Mouse (Mus musculus): ENCODE measurements at regions not wholly inside any gene's neighbourhood (a gene's known extent, or its start where the extent isn't known, plus 50 kb on each side); places are given as distances from the start of the nearest gene placed in this dataset.

DNA sequence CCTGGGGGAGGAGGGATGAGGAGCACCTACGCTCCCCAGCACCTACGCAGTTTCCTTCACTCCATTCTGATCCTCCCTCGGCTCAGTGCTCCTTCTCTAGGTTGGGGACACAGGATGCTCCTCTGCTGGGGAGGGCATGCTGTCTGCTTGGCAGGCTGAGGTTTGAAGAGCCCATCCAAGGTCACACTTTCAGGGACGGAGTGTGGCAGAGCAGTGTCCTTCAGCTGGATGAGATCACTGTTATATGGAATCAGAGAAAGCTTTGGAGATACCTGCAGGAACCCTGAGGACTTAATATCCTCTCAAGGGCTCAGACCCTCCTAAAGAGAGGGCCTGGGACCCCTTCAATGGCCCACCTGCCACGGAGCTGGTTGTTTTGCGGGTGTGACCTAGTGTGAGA, 60.5 kb downstream of the Klhdc7a start:
- TF ChIP-seq MYOG (IDR thresholded peaks at IDR 0.05; ENCODE audit: control insufficient read depth, extremely low read depth, insufficient read length), result no peak
- TF ChIP-seq FOSL1 (IDR thresholded peaks at IDR 0.05; ENCODE audit: insufficient read depth, low read length, poor library complexity, severe bottlenecking), result no peak
- no peak for TF ChIP-seq MAX (IDR thresholded peaks at IDR 0.05)
- TF ChIP-seq CTCF (IDR thresholded peaks at IDR 0.05; ENCODE audit: control insufficient read depth, insufficient read depth, insufficient read length), result no peak
- TF ChIP-seq CEBPB (IDR thresholded peaks at IDR 0.05; ENCODE audit: low read depth), result no peak
- no peak for TF ChIP-seq USF1 (IDR thresholded peaks at IDR 0.05; ENCODE audit: low read depth)
- TF ChIP-seq MYOD1 (IDR thresholded peaks at IDR 0.05; ENCODE audit: control insufficient read depth, insufficient read length, low read depth), result no peak
- Histone ChIP-seq H3K79me2 (ENCODE audit: control insufficient read depth, insufficient read depth) (no peaks in the 10 kb centered on the region), H3K27me3 (ENCODE audit: control insufficient read depth, insufficient read depth, insufficient read length) (peaks cover 60% of the 10 kb centered on the region), H3K4me3 (ENCODE audit: insufficient read depth, poor library complexity, severe bottlenecking) (no peak overlapping the region), H3K79me3 (ENCODE audit: low read depth) (no peaks in the 10 kb centered on the region), H3ac (ENCODE audit: control insufficient read depth, insufficient read length, low read depth) (no peak overlapping the region), H3K36me3 (ENCODE audit: control insufficient read depth, insufficient read depth) (no peaks in the 10 kb centered on the region)

GRCm38 (mm10) chr4:139906176-139906575, 61.6 kb downstream of the Klhdc7a start:
- no peaks in the 10 kb centered on the region for H3K79me3 ChIP-seq (ENCODE audit: low read depth)
- TF ChIP-seq CTCF (IDR thresholded peaks at IDR 0.05; ENCODE audit: control insufficient read depth, insufficient read depth, insufficient read length) (no peak), MAX (IDR thresholded peaks at IDR 0.05) (no peak), USF1 (IDR thresholded peaks at IDR 0.05; ENCODE audit: low read depth) (no peak), MYOG (IDR thresholded peaks at IDR 0.05; ENCODE audit: control insufficient read depth, extremely low read depth, insufficient read length) (no peak), CEBPB (IDR thresholded peaks at IDR 0.05; ENCODE audit: low read depth) (no peak), MYOD1 (IDR thresholded peaks at IDR 0.05; ENCODE audit: control insufficient read depth, insufficient read length, low read depth) (no peak), FOSL1 (IDR thresholded peaks at IDR 0.05; ENCODE audit: insufficient read depth, low read length, poor library complexity, severe bottlenecking) (no peak)
- H3K79me2 ChIP-seq (ENCODE audit: control insufficient read depth, insufficient read depth), result no peaks in the 10 kb centered on the region
- H3K36me3 ChIP-seq (ENCODE audit: control insufficient read depth, insufficient read depth), result no peaks in the 10 kb centered on the region
- peaks cover 49% of the 10 kb centered on the region for H3K27me3 ChIP-seq (ENCODE audit: control insufficient read depth, insufficient read depth, insufficient read length)
- no peak overlapping the region for H3ac ChIP-seq (ENCODE audit: control insufficient read depth, insufficient read length, low read depth)
- H3K4me3 ChIP-seq (ENCODE audit: insufficient read depth, poor library complexity, severe bottlenecking), result no peak overlapping the region

- no peak overlapping the region for H3ac ChIP-seq (ENCODE audit: control insufficient read depth, insufficient read length, low read depth)
- no peak overlapping the region for H3K4me3 ChIP-seq (ENCODE audit: insufficient read depth, poor library complexity, severe bottlenecking)
- H3K36me3 ChIP-seq (ENCODE audit: control insufficient read depth, insufficient read depth), result no peaks in the 10 kb centered on the region
- no peaks in the 10 kb centered on the region for H3K79me3 ChIP-seq (ENCODE audit: low read depth)
- H3K79me2 ChIP-seq (ENCODE audit: control insufficient read depth, insufficient read depth), result no peaks in the 10 kb centered on the region
- H3K27me3 ChIP-seq (ENCODE audit: control insufficient read depth, insufficient read depth, insufficient read length), result peaks cover 49% of the 10 kb centered on the region
- TF ChIP-seq MYOD1 (IDR thresholded peaks at IDR 0.05; ENCODE audit: control insufficient read depth, insufficient read length, low read depth) (no peak), FOSL1 (IDR thresholded peaks at IDR 0.05; ENCODE audit: insufficient read depth, low read length, poor library complexity, severe bottlenecking) (no peak), USF1 (IDR thresholded peaks at IDR 0.05; ENCODE audit: low read depth) (no peak), CEBPB (IDR thresholded peaks at IDR 0.05; ENCODE audit: low read depth) (no peak), CTCF (IDR thresholded peaks at IDR 0.05; ENCODE audit: control insufficient read depth, insufficient read depth, insufficient read length) (no peak)
Observed at GRCm38 (mm10) chr4:139905093-139905783, 62.6 kb downstream of the Klhdc7a start.

- TF ChIP-seq MAX (IDR thresholded peaks at IDR 0.05) (no peak), USF1 (IDR thresholded peaks at IDR 0.05; ENCODE audit: low read depth) (no peak), MYOG (IDR thresholded peaks at IDR 0.05; ENCODE audit: control insufficient read depth, extremely low read depth, insufficient read length) (no peak)
- Histone ChIP-seq H3K79me3 (ENCODE audit: low read depth) (no peaks in the 10 kb centered on the region), H3K36me3 (ENCODE audit: control insufficient read depth, insufficient read depth) (no peaks in the 10 kb centered on the region), H3ac (ENCODE audit: control insufficient read depth, insufficient read length, low read depth) (no peak overlapping the region), H3K79me2 (ENCODE audit: control insufficient read depth, insufficient read depth) (no peaks in the 10 kb centered on the region), H3K4me3 (ENCODE audit: insufficient read depth, poor library complexity, severe bottlenecking) (no peak overlapping the region), H3K27me3 (ENCODE audit: control insufficient read depth, insufficient read depth, insufficient read length) (peaks cover 3% of the 10 kb centered on the region)
Observed at GRCm38 (mm10) chr4:139899960-139900359, 66.6 kb upstream of the Pax7 start.

- Histone ChIP-seq H3K79me3 (ENCODE audit: low read depth) (no peaks in the 10 kb centered on the region), H3K4me3 (ENCODE audit: insufficient read depth, poor library complexity, severe bottlenecking) (no peak overlapping the region), H3K79me2 (ENCODE audit: control insufficient read depth, insufficient read depth) (no peaks in the 10 kb centered on the region), H3K36me3 (ENCODE audit: control insufficient read depth, insufficient read depth) (no peaks in the 10 kb centered on the region), H3K27me3 (ENCODE audit: control insufficient read depth, insufficient read depth, insufficient read length) (peaks cover 3% of the 10 kb centered on the region), H3ac (ENCODE audit: control insufficient read depth, insufficient read length, low read depth) (no peak overlapping the region)
- TF ChIP-seq MYOD1 (IDR thresholded peaks at IDR 0.05; ENCODE audit: control insufficient read depth, insufficient read length, low read depth) (no peak), CEBPB (IDR thresholded peaks at IDR 0.05; ENCODE audit: low read depth) (no peak), USF1 (IDR thresholded peaks at IDR 0.05; ENCODE audit: low read depth) (no peak), MAX (IDR thresholded peaks at IDR 0.05) (no peak), MYOG (IDR thresholded peaks at IDR 0.05; ENCODE audit: control insufficient read depth, extremely low read depth, insufficient read length) (no peak), CTCF (IDR thresholded peaks at IDR 0.05; ENCODE audit: control insufficient read depth, insufficient read depth, insufficient read length) (no peak), FOSL1 (IDR thresholded peaks at IDR 0.05; ENCODE audit: insufficient read depth, low read length, poor library complexity, severe bottlenecking) (no peak)
Observed at GRCm38 (mm10) chr4:139899410-139899809, 66.1 kb upstream of the Pax7 start.

DNA sequence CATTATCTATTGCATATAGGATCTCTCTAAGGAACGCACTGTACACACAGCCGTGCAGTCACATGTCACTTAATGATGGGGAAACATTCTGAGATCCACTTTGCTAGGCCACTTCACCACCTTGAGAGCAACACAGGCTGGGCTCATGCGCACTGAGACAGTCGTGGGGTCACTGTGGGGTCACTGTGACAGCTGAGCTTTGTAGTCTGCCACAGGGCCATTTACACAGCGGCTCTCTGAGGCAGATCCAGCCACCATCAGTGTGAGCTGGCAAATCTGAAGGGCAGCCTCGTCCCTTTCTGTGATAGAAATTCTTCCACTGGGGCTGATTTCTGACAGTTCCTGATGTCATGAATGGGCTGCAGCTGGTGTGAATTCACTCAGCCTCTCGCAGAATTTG, 59.4 kb upstream of the Pax7 start:
- Histone ChIP-seq H3K79me2 (ENCODE audit: control insufficient read depth, insufficient read depth) (no peaks in the 10 kb centered on the region), H3ac (ENCODE audit: control insufficient read depth, insufficient read length, low read depth) (no peak overlapping the region), H3K79me3 (ENCODE audit: low read depth) (no peaks in the 10 kb centered on the region), H3K36me3 (ENCODE audit: control insufficient read depth, insufficient read depth) (no peaks in the 10 kb centered on the region), H3K4me3 (ENCODE audit: insufficient read depth, poor library complexity, severe bottlenecking) (no peak overlapping the region), H3K27me3 (ENCODE audit: control insufficient read depth, insufficient read depth, insufficient read length) (peaks cover 19% of the 10 kb centered on the region)
- no peak for TF ChIP-seq FOSL1 (IDR thresholded peaks at IDR 0.05; ENCODE audit: insufficient read depth, low read length, poor library complexity, severe bottlenecking)
- no peak for TF ChIP-seq MYOD1 (IDR thresholded peaks at IDR 0.05; ENCODE audit: control insufficient read depth, insufficient read length, low read depth)
- TF ChIP-seq USF1 (IDR thresholded peaks at IDR 0.05; ENCODE audit: low read depth), result no peak
- no peak for TF ChIP-seq CEBPB (IDR thresholded peaks at IDR 0.05; ENCODE audit: low read depth)
- TF ChIP-seq MYOG (IDR thresholded peaks at IDR 0.05; ENCODE audit: control insufficient read depth, extremely low read depth, insufficient read length), result no peak
- TF ChIP-seq CTCF (IDR thresholded peaks at IDR 0.05; ENCODE audit: control insufficient read depth, insufficient read depth, insufficient read length), result no peak
- TF ChIP-seq MAX (IDR thresholded peaks at IDR 0.05), result no peak
